Mouse (Mus musculus): ENCODE measurements around the gene Myh7. TPM values are rescaled to one million over a fixed set of nuclear protein-coding genes. Genes with fewer than 3 reads are reported as not detected.
A peak's percentile ranks its signal among the peaks of the same experiment; 100 is the strongest.
"Not testable (repeated sequence)": the region's sequence is repeated elsewhere in the genome, so short reads cannot be mapped to it uniquely, and the experiment has no call there.

Myh7 gene
- polyA plus RNA-seq (2012; rRNA removed), result 0.75 and 1.9 TPM in 2 replicates

GRCm38 (mm10) chr14:54994136-54994868 lies at the start of gene Myh7:
TSS of gene Myh7 (minus strand) at chr14:54994626.
- TF ChIP-seq CTCF (IDR thresholded peaks at IDR 0.05; ENCODE audit: control insufficient read depth, insufficient read depth, insufficient replicate concordance, low read depth, low read length) (no peak), POLR2A (IDR thresholded peaks at IDR 0.05; ENCODE audit: control insufficient read depth, low read depth, low read length) (no peak)
- Histone ChIP-seq H3K4me1 (ENCODE audit: control insufficient read depth, insufficient read depth, low read length) (no peaks in the 10 kb centered on the region), H3K27ac (ENCODE audit: control insufficient read depth, insufficient read depth, low read depth, low read length) (no peak within 1 kb of the TSS), H3K27me3 (ENCODE audit: control insufficient read depth, insufficient read depth, low read length) (no peaks in the 10 kb centered on the region), H3K36me3 (ENCODE audit: control insufficient read depth, insufficient read depth, low read length) (no peaks in the 10 kb centered on the region), H3K4me3 (ENCODE audit: control insufficient read depth, low read depth, low read length) (no peak within 1 kb of the TSS)

- H3K4me1 ChIP-seq (ENCODE audit: control insufficient read depth, insufficient read depth, low read length); H3K4me3 ChIP-seq (ENCODE audit: control insufficient read depth, low read depth, low read length); H3K27me3 ChIP-seq (ENCODE audit: control insufficient read depth, insufficient read depth, low read length); H3K36me3 ChIP-seq (ENCODE audit: control insufficient read depth, insufficient read depth, low read length); H3K27ac ChIP-seq (ENCODE audit: control insufficient read depth, insufficient read depth, low read depth, low read length): not testable (repeated sequence)
Measured at GRCm38 (mm10) chr14:55043694-55044093, 49.3 kb upstream of the Myh7 start.

- no peak for TF ChIP-seq POLR2A (IDR thresholded peaks at IDR 0.05; ENCODE audit: control insufficient read depth, low read depth, low read length)
- TF ChIP-seq CTCF (IDR thresholded peaks at IDR 0.05; ENCODE audit: control insufficient read depth, insufficient read depth, insufficient replicate concordance, low read depth, low read length), result no peak
- no peak overlapping the region for H3K27ac ChIP-seq (ENCODE audit: control insufficient read depth, insufficient read depth, low read depth, low read length)
- no peaks in the 10 kb centered on the region for H3K36me3 ChIP-seq (ENCODE audit: control insufficient read depth, insufficient read depth, low read length)
- peak overlapping the region; percentile 51 for H3K4me3 ChIP-seq (ENCODE audit: control insufficient read depth, low read depth, low read length)
- peaks cover 11% of the 10 kb centered on the region for H3K4me1 ChIP-seq (ENCODE audit: control insufficient read depth, insufficient read depth, low read length)
- H3K27me3 ChIP-seq (ENCODE audit: control insufficient read depth, insufficient read depth, low read length), result no peaks in the 10 kb centered on the region
Measured at GRCm38 (mm10) chr14:55032695-55033225, 38.3 kb upstream of the Myh7 start.

- no peak overlapping the region for H3K4me3 ChIP-seq (ENCODE audit: control insufficient read depth, low read depth, low read length)
- H3K27ac ChIP-seq (ENCODE audit: control insufficient read depth, insufficient read depth, low read depth, low read length), result no peak overlapping the region
- no peaks in the 10 kb centered on the region for H3K27me3 ChIP-seq (ENCODE audit: control insufficient read depth, insufficient read depth, low read length)
- peaks cover 11% of the 10 kb centered on the region for H3K4me1 ChIP-seq (ENCODE audit: control insufficient read depth, insufficient read depth, low read length)
- TF ChIP-seq CTCF (IDR thresholded peaks at IDR 0.05; ENCODE audit: control insufficient read depth, insufficient read depth, insufficient replicate concordance, low read depth, low read length) (peak; percentile 72; the same call in 1 of the 2 replicates), POLR2A (IDR thresholded peaks at IDR 0.05; ENCODE audit: control insufficient read depth, low read depth, low read length) (no peak)
- no peaks in the 10 kb centered on the region for H3K36me3 ChIP-seq (ENCODE audit: control insufficient read depth, insufficient read depth, low read length)
Measured at GRCm38 (mm10) chr14:55029034-55029698, 34.7 kb upstream of the Myh7 start.

- TF ChIP-seq CTCF (IDR thresholded peaks at IDR 0.05; ENCODE audit: control insufficient read depth, insufficient read depth, insufficient replicate concordance, low read depth, low read length) (no peak), POLR2A (IDR thresholded peaks at IDR 0.05; ENCODE audit: control insufficient read depth, low read depth, low read length) (no peak)
- Histone ChIP-seq H3K4me1 (ENCODE audit: control insufficient read depth, insufficient read depth, low read length) (peaks cover 11% of the 10 kb centered on the region), H3K27me3 (ENCODE audit: control insufficient read depth, insufficient read depth, low read length) (no peaks in the 10 kb centered on the region), H3K4me3 (ENCODE audit: control insufficient read depth, low read depth, low read length) (no peak overlapping the region), H3K36me3 (ENCODE audit: control insufficient read depth, insufficient read depth, low read length) (no peaks in the 10 kb centered on the region; the same call in 1 of the 2 replicates), H3K27ac (ENCODE audit: control insufficient read depth, insufficient read depth, low read depth, low read length) (no peak overlapping the region)
Measured at GRCm38 (mm10) chr14:55028333-55028835, 34.0 kb upstream of the Myh7 start.

- Histone ChIP-seq H3K4me3 (ENCODE audit: control insufficient read depth, low read depth, low read length) (no peak overlapping the region), H3K36me3 (ENCODE audit: control insufficient read depth, insufficient read depth, low read length) (no peaks in the 10 kb centered on the region; the same call in none of the 2 replicates), H3K27me3 (ENCODE audit: control insufficient read depth, insufficient read depth, low read length) (no peaks in the 10 kb centered on the region), H3K4me1 (ENCODE audit: control insufficient read depth, insufficient read depth, low read length) (peaks cover 11% of the 10 kb centered on the region), H3K27ac (ENCODE audit: control insufficient read depth, insufficient read depth, low read depth, low read length) (no peak overlapping the region)
- TF ChIP-seq CTCF (IDR thresholded peaks at IDR 0.05; ENCODE audit: control insufficient read depth, insufficient read depth, insufficient replicate concordance, low read depth, low read length), result no peak
- TF ChIP-seq POLR2A (IDR thresholded peaks at IDR 0.05; ENCODE audit: control insufficient read depth, low read depth, low read length), result no peak
Measured at GRCm38 (mm10) chr14:55027653-55028052, 33.2 kb upstream of the Myh7 start.

- Histone ChIP-seq H3K27me3 (ENCODE audit: control insufficient read depth, insufficient read depth, low read length) (no peaks in the 10 kb centered on the region), H3K4me3 (ENCODE audit: control insufficient read depth, low read depth, low read length) (no peak overlapping the region), H3K36me3 (ENCODE audit: control insufficient read depth, insufficient read depth, low read length) (no peaks in the 10 kb centered on the region; the same call in none of the 2 replicates), H3K4me1 (ENCODE audit: control insufficient read depth, insufficient read depth, low read length) (peaks cover 9% of the 10 kb centered on the region), H3K27ac (ENCODE audit: control insufficient read depth, insufficient read depth, low read depth, low read length) (no peak overlapping the region)
- no peak for TF ChIP-seq POLR2A (IDR thresholded peaks at IDR 0.05; ENCODE audit: control insufficient read depth, low read depth, low read length)
- no peak for TF ChIP-seq CTCF (IDR thresholded peaks at IDR 0.05; ENCODE audit: control insufficient read depth, insufficient read depth, insufficient replicate concordance, low read depth, low read length)
Measured at GRCm38 (mm10) chr14:55027251-55027650, 32.8 kb upstream of the Myh7 start.

Data from testis, adult 2 months (tissue).